Mouse (Mus musculus): ENCODE measurements around the gene Ppia.
"Not testable (repeated sequence)": the region's sequence is repeated elsewhere in the genome, so short reads cannot be mapped to it uniquely, and the experiment has no call there.

Ppia gene

GRCm38 (mm10) chr11:6437667-6438066 is 22.4 kb downstream of the Ppia start:
- no peak for DNase-seq (ENCODE audit: low read depth in 1 of 2, low spot score in 2 of 2)

DNA sequence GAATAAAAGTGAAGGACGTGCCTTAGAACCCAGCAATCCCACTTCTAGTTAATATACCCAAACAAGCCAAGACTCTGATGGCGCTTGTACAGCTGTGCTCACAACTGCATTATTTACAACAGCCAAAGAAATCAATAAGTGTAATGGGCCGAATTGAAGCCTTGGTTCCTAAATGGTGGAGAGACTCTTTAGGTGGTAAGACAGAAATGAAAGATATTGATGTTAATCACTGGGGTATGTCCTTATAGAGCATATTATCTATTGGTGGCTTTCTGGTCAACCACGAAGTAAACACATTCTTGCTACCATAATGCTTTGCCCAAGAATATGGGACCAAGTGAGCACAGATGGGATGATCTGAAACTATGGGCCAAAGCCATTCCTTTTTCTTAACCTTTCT is 24.9 kb downstream of the Ppia start:
- DNase-seq (ENCODE audit: low read depth in 1 of 2, low spot score in 2 of 2): no peak

- no peak for DNase-seq (ENCODE audit: low read depth in 1 of 2, low spot score in 2 of 2)
Measured at GRCm38 (mm10) chr11:6442566-6442965, 27.3 kb downstream of the Ppia start.

GRCm38 (mm10) chr11:6443102-6443501 is 27.9 kb downstream of the Ppia start:
- DNase-seq (ENCODE audit: low read depth in 1 of 2, low spot score in 2 of 2): no peak

DNA sequence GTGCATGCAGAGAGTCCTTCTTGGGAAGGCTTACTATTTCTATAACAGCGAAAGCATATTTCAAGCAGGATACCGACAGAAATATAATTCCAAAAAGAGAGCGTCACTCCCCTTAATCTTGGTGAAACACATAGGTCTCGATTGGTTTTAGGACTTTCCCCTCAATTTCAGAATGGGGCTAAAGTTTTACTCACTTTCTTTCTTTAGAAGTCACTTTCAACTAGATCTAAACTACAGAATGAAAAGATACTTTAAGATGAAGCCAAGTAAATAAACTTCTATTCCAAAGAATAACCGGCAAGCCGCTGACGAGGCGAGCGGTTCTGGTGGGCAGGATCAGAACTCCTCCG is 28.5 kb downstream of the Ppia start:
- no peak for DNase-seq (ENCODE audit: low read depth in 1 of 2, low spot score in 2 of 2)

GRCm38 (mm10) chr11:6444077-6444853 is 29.0 kb downstream of the Ppia start, which contains the start of gene H2afv:
TSS of gene H2afv (minus strand) at chr11:6444443.
- peak; percentile 98 to 99 for DNase-seq (ENCODE audit: low read depth in 1 of 2, low spot score in 2 of 2)

- DNase-seq (ENCODE audit: low read depth in 1 of 2, low spot score in 2 of 2): no peak
Measured at GRCm38 (mm10) chr11:6445441-6445840, 30.2 kb downstream of the Ppia start.

DNA sequence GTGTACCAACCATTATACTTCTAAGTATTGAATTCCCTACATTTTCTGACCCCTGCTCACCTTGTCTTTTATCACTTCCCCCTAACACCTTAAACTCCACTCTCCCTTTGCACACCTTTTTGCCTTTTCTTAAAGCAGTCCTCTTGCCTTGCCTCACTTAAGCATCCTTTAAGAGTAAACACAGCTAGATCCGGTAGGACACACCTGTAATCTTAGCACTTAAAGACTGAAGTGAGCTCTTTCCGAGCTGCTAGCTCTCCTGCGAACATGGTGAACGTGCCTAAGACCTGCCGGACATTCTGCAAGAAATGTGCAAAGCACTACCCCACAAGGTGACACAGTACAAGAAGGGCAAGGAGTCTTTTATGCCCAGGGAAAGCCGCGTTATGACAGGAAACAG is 30.7 kb downstream of the Ppia start:
- DNase-seq (ENCODE audit: low read depth in 1 of 2, low spot score in 2 of 2): no peak

- no peak for DNase-seq (ENCODE audit: low read depth in 1 of 2, low spot score in 2 of 2)
Measured at GRCm38 (mm10) chr11:6447493-6447892, 32.2 kb downstream of the Ppia start.

- not testable (repeated sequence) for DNase-seq (ENCODE audit: low read depth in 1 of 2, low spot score in 2 of 2)
Measured at GRCm38 (mm10) chr11:6448155-6448554, 32.9 kb downstream of the Ppia start.

GRCm38 (mm10) chr11:6456083-6456482 is 40.8 kb downstream of the Ppia start:
- DNase-seq (ENCODE audit: low read depth in 1 of 2, low spot score in 2 of 2): no peak

DNA sequence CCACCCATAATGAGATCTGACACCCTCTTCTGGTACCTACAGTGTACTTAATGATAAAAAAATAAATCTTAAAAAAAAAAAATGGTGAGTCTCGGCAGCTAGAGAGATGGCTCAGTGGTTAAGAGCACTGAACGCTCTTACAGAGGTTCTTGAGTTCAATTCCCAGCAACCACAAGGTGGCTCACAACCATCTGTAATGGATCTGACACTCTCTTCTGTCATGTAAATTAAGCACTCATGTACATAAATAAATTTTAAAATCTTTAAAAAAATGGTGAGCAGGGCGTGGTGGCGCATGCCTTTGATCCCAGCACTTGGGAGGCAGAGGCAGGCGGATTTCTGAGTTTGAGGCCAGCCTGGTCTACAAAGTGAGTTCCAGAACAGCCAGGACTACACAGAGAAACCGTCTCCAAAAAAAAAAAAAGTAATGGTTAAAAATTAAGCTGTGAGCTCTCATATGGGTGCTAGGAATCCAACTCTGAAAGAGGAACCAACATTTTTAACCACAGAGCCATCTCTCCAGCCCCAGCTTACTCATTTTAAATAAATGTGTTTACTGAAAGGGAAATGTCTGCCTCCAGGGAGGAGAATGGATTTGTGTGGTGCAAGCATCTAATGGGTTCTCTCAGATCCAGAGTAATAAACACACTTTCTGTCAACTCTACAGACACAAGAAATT is 48.1 kb downstream of the Ppia start:
- DNase-seq (ENCODE audit: low read depth in 1 of 2, low spot score in 2 of 2): no peak

DNA sequence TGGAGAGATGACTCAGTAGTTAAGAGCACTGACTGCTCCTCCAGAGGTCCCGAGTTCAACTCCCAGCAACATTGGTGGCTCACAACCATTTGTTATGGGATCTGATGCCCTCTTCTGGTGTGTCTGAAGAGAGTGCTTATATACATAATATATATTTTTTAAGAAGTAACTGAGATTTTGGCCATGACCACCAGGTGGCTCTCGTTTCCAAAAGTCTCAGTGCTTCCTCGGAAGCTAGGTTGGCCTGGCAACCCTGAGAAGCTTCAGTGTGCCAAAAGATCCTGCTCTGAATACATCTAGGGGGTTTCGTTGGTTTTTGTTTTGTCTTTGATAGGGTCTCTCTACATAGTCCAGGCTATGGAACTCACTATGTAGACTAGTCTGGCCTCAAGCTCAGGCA is 49.9 kb downstream of the Ppia start:
- DNase-seq (ENCODE audit: low read depth in 1 of 2, low spot score in 2 of 2): peak; percentile 28 to 56

- DNase-seq (ENCODE audit: low read depth in 1 of 2, low spot score in 2 of 2): no peak
Measured at GRCm38 (mm10) chr11:6468541-6468940, 53.3 kb downstream of the Ppia start.
